Mouse (Mus musculus): Measurements from ENCODE around the gene Rtkn.

The Rtkn gene

DNA sequence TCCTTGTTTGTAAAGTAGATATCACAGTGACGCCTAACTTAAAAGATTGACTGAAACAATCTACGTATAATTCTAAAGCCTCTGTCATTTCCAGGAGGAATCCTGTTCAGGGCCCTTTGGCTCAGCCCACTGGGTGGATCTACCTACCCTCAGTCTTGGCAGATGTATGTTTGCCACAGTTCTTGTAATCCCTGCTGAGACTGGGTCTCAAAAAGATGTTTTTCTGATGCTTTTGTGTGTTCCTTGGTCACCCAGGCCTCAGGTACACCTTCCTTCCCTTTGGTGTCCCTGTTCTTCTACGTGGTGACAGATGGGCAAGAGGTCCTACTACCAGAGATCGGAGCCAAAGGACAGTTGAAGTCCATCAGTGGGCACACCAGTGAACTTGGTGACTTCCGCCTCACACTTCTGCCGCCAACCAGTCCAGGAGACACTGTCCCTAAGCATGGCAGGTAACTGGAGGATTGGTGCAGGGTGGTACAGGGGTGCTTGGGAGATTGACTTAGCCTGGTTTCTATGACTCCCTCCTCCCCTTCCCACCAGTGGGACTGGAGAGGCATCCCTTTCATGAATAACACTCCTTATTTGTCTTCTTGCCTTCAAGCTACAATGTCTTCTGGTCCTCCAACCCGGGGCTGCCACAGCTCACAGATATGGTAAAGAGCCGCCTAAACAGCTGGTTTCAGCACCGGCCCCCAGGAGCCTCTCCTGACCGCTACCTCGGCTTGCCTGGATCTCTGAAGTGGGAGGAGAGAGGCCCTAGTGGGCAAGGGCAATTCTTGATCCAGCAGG, 18.7 kb upstream of the Rtkn start:
- no peak for DNase-seq (ENCODE audit: low spot score)

GRCm38 (mm10) chr6:83117165-83117438, 18.2 kb upstream of the Rtkn start:
- DNase-seq (ENCODE audit: low spot score), result no peak

DNA sequence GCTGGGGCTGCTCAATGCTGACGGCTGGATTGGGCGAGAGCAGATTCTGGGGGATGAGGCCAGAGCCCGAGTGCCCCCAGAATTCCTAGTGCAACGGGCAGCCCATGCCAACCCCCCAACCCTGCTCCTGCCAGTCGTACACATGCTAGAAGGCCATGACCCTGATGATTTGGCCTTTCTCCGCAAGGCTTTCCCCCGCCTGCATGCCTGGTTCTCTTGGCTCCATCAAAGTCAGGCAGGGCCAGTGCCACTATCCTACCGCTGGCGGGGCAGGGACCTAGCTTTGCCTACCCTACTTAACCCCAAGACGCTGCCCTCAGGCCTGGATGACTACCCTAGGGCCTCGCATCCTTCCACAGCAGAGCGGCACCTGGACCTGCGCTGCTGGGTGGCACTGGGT, 17.6 kb upstream of the Rtkn start:
- DNase-seq (ENCODE audit: low spot score), result no peak

DNA sequence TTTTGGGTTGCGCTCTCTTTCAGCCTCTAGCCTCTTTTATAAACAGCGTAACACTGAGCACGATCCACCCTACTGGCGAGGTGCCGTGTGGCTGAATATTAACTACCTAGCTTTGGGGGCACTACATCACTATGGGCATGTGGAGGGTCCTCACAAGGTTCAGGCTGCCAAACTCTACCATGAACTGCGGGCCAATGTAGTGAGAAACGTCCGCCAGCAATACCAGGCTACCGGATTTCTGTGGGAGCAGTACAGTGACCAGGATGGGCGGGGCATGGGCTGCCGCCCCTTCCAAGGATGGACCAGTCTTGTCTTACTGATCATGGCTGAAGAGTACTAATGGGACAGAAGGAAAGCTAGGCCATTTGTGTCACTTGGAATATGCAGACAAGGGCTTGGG, 16.9 kb upstream of the Rtkn start:
- no peak for DNase-seq (ENCODE audit: low spot score)

DNA sequence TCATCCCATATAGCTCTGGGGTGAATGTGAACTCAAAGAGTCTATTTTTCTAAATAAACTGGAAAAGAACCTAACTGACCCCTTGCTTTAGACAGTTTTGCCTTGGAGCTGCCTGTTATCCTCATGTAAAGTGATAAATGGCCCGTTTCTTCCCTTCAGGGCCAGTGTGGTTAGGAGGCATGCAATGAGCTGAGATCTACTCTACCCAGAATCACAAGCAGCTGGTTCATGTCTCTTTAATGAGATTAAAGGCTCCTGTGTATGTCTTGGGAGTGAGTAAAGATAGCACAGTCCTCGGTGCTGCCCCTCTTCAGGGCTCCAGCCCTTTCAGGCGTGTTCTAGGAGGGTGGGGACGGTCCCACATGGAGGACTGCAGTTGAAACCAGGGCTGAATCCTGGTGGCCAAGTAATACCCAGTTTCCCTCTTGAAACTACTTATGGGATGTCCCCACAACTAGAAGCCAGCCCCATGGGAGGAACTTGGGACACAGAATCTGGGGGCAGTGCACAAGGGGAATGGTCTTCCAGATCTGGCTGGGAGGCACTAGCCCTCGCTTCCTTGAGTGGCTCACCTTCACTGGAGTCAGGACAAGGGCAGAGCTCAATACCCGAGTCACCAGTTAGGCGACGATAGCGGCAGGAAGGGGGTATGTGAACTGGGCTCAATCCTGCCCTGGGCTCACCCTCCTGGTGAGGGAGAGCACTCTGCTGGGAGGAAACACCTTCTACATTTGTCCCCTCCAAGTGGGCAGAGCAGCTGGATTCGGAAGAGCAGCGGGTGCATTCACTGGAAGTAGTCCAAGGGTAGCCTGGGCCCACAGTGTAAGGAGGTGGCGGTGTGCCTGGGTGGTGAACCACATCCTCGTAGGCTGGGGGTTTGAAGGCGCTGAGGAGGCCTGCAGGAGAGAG, 16.2 kb upstream of the Rtkn start:
- no peak for DNase-seq (ENCODE audit: low spot score)

DNA sequence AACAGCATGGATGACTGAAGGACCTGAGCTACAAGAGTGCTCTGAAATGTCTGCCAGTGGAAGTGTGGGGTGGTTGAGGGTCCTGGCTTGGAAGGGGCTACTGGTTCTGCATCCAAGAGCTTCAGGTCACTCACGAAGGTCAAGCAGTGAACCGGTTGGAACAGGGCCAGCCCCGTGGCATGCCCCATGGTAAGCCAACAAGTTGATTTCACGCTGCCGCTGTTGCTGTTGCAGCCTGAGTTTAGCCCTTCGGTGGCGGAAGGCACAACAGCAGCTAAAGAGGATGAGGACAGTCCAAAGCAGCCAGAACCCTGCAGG, 15.6 kb upstream of the Rtkn start:
- DNase-seq (ENCODE audit: low spot score), result no peak

DNA sequence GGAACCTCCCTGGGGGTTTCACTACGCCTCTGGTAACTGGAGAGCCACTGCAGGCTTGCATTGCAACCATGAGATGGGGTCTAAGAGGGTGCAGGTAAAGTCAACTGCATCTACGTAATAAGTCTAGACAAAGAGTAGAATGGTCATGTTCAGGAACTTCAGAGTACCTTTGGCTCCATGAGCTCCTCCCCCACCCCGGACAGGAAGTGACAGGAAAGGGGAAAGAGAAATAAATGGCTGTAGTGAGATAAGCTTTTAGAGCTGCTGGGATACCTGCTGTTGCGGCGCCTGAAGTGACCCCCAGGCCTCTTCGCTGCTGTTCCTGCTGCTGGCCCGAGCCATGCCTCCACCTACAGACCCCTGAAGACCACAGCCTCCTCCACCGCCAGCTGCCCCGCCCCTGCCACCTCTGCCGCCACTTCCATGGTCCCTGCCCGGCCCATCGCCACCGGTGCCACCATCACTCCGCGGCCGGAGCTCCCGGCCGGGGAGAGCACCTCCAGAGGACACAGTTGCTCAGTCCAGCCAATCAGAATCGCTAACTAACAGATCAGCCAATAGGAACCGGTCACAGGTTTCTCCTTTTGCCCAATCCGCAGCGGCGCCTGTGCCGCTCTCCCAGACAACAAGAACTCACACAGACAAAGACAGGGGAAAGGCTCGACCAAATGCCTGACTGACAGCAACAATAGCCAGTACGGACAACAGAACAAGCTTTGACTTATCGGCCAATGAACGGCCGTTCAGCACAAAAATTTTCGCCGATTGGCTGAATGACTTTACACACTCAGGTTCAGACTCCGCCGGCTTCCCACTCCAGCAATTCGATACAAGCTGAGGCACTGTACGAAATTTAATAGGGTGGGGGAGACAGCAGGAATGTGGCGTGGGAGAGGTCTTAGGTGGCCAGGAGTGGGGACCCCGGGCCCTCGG, 14.1 kb upstream of the Rtkn start, which contains the start of gene Wbp1:
Wbp1 (minus strand) TSS at position 630 of the 933 bp plus-strand sequence.
- DNase-seq (ENCODE audit: low spot score), result peak; percentile 74

- DNase-seq (ENCODE audit: low spot score), result no peak
These were observed 13.2 kb upstream of the Rtkn start for GRCm38 (mm10) chr6:83121863-83122710.

DNA sequence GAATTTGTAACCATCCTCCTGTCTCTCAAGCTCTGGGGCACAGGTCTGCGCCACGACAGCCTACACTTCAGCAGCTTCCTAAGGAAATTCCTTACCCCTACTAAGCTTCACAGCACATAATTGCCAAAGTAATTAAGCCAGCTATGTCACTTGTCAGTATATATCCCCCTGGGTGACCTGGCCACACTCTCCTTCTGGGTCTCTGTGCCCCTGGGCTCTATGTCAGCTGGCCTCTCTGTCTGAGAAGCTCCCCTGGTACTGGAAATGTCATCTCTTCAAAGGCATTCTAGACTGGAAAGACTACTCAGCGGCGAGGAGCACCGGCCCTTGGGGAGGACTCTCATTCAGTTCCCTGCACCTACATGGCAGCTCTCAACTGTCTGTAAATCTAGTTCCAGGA, 12.3 kb upstream of the Rtkn start:
- no peak for DNase-seq (ENCODE audit: low spot score)

GRCm38 (mm10) chr6:83124851-83125312, 10.4 kb upstream of the Rtkn start:
- peak; percentile 57 for DNase-seq (ENCODE audit: low spot score)

GRCm38 (mm10) chr6:83125331-83125730, 9.9 kb upstream of the Rtkn start, which contains the start of gene Ino80b:
Gene Ino80b (minus strand): TSS chr6:83125431.
- DNase-seq (ENCODE audit: low spot score), result no peak

- DNase-seq (ENCODE audit: low spot score), result no peak
These were observed 7.8 kb upstream of the Rtkn start for GRCm38 (mm10) chr6:83127419-83127818.

- no peak for DNase-seq (ENCODE audit: low spot score)
These were observed 3.7 kb upstream of the Rtkn start for GRCm38 (mm10) chr6:83131469-83132034.

GRCm38 (mm10) chr6:83132176-83132919, 2.9 kb upstream of the Rtkn start:
- no peak for DNase-seq (ENCODE audit: low spot score)

DNA sequence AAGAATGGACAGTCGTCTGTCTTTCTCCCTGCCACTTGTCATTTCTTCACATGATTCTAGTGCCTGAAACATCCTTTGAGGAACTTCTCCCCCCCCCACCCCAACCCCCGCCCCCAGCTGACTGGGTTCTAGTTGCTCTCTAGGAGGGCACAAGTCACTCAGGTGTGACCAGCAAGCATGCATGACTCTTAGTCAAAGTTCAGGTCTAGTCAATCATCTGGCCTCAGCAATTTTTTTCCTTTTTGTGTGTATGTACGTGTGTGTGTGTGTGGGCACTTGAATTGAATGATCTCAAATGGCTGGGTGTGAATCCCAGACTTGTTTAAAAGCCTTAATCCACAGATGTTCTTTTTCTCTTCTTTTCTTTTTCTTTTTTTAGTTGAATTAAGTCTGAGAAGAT, 1.0 kb upstream of the Rtkn start:
- DNase-seq (ENCODE audit: low spot score), result no peak

DNA sequence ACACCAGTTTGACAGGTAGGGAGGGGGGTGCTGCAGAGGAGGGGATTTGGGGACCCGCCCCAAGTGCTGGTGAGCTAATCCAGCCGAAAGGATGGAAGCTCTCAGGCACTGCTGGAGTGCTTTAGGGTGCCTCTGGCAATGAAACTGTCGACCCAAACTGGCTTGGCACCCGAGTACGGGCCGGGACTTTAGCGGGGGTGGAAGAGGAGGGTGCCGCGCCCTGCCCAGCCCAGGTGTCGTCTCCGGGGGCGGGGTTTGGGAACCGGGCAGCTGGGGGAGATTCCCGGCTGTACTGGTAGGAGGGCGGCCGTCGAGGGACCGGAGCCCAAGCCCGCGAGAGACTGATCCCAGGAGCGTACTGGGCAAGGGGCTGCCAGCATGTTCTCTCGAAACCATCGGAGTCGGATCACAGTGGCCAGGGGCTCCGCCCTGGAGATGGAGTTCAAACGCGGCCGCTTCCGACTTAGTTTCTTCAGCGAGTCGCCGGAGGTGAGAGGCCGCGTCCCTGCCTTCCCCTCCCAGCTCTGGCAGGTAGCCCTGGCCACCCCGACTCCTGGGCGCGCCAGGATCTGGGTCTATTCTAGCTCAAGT, 403 bp downstream of the Rtkn start:
- no peak for DNase-seq (ENCODE audit: low spot score)

DNA sequence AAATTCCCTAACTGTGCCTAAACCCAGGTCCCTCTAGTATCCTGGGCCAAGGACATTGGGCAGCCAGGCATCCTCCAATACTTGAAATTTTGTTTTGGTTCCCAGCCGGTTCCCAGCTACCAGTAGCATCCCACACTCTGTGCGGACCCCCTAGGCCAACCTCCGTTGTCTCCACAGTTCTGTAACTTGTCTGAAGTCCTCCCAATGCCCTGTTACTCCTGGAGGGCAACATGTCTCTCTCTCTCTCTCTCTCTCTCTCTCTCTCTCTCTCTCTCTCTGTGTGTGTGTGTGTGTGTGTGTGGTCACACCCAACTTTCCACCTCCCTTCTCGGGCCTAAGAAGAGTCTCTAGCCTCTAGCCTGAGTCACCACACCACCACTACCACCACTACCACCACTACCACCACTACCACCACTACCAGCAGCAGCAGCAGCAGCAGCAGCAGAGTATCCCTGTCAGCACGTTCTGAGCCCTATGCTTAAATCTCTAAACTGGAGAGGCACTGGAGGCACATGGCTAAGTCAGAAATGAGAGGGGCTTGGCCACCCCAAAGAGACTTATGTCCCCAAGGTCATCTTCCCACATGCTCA, 1.1 kb downstream of the Rtkn start:
- DNase-seq (ENCODE audit: low spot score), result no peak

- no peak for DNase-seq (ENCODE audit: low spot score)
These were observed 1.8 kb downstream of the Rtkn start for GRCm38 (mm10) chr6:83136881-83137575.

DNA sequence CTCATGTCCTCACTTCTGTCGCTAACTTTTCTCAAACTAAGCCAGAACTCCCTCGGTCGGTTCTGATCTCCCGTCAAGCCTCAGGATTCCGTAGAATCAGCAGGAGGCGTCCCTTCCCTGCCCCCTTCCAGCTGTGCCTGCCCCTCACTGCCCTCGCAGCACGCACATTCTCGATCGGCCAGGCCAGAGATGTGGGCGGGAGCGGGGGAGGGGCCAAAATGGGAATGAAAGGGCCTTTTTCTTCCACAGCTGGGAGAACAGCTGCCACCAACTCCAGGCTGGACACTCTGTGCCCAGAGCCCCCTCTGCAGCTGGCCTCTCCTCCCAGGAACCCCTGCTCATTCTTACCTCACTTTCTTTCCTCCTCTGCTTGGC, 2.3 kb downstream of the Rtkn start:
- DNase-seq (ENCODE audit: low spot score), result peak; percentile 51

Data from urinary bladder, postnatal 10 days (tissue).